Mouse (Mus musculus) spleen, adult 2 months (tissue): ENCODE results near the gene Rpl36a-ps1.

Experiments used
- CTCF ChIP-seq: fragments of 200-500 bp; IDR thresholded peaks from 2 replicates; pipeline ENCODE4 v1.5.1; 2011; ENCODE audit warnings: mild to moderate bottlenecking, inconsistent platforms; ENCODE audit not compliant: insufficient read depth, insufficient read length, insufficient replicate concordance; ENCODE audit errors: extremely low read depth
- POLR2A ChIP-seq: fragments of 200-500 bp; IDR thresholded peaks from 2 replicates; pipeline ENCODE4 v1.6.1; 2011; ENCODE audit warnings: low read depth, low read length, inconsistent platforms

GRCm38 (mm10) chr14:98992482-98992881 lies 1.6 kb downstream of the Rpl36a-ps1 start:
- TF ChIP-seq CTCF (no peak), POLR2A (no peak)
